Mouse (Mus musculus): Measurements from ENCODE around the gene Pank3. TPM values are rescaled to one million over a fixed set of nuclear protein-coding genes. Genes with fewer than 3 reads are reported as not detected.

The Pank3 gene
- polyA plus RNA-seq (2017; shearing (Covaris generic)) = 12.9 TPM

GRCm38 (mm10) chr11:35769188-35769745 lies at the start of gene Pank3:
Pank3 (plus strand) TSS chr11:35769484.

GRCm38 (mm10) chr11:35798874-35799273 lies 29.6 kb downstream of the Pank3 start, which contains the start of gene Fbll1:
Fbll1 (minus strand) TSS chr11:35798884.

GRCm38 (mm10) chr11:35834022-35834760 lies 64.9 kb downstream of the Pank3 start, which contains the start of gene Rars:
Rars (minus strand) TSS chr11:35834506.

Other genes starting within 250 kb of the Pank3 start
- not detected for gene Fbll1, start 29.4 kb downstream of the Pank3 start, polyA plus RNA-seq (2017; shearing (Covaris generic))
- gene Rars, start 65.0 kb downstream of the Pank3 start, polyA plus RNA-seq (2017; shearing (Covaris generic)) = 67.5 TPM
- 0.13 TPM for gene Wwc1, start 211.0 kb downstream of the Pank3 start, polyA plus RNA-seq (2017; shearing (Covaris generic))